Mouse (Mus musculus) kidney, postnatal 0 days (tissue): ENCODE measurements at regions not wholly inside any gene's neighbourhood (a gene's known extent, or its start where the extent isn't known, plus 50 kb on each side); places are given as distances from the start of the nearest gene placed in this dataset.

Experiments used
- ATAC-seq: fragments of 200-750 bp; cut with Nextera tagmentation; replicated peaks from 2 replicates; pipeline ENCODE4 v1.8.0; 2017; ENCODE audit warnings: low read depth, moderate number of reproducible peaks, moderate TSS enrichment, moderate library complexity; ENCODE audit not compliant: low FRiP score
- DNase-seq: peaks from one replicate; pipeline ENCODE4 v3.0.0-alpha.2; 2016; ENCODE audit warnings: low spot score
- H3K27ac ChIP-seq: fragments of 300-500 bp; sonication (generic); 2 replicates; pipeline ENCODE4 v1.5.1; 2014; ENCODE audit warnings: mild to moderate bottlenecking
- H3K27me3 ChIP-seq: fragments of 300-500 bp; sonication (generic); 2 replicates; pipeline ENCODE4 v1.6.1; 2014; ENCODE audit warnings: low read length, mixed read lengths; ENCODE audit not compliant: insufficient read depth
- H3K36me3 ChIP-seq: fragments of 300-500 bp; sonication (generic); 2 replicates; pipeline ENCODE4 v1.6.1; 2014; ENCODE audit warnings: low read length, mixed read lengths; ENCODE audit not compliant: insufficient read depth
- H3K4me1 ChIP-seq: fragments of 300-500 bp; sonication (generic); replicated peaks from 2 replicates; pipeline ENCODE4 v1.6.1; 2014; ENCODE audit warnings: antibody characterized with exemption, low read length, mixed read lengths; ENCODE audit not compliant: insufficient read depth
- H3K4me2 ChIP-seq: fragments of 300-500 bp; sonication (generic); 2 replicates; pipeline ENCODE4 v1.6.1; 2014; ENCODE audit warnings: mild to moderate bottlenecking, low read length, moderate library complexity, mixed read lengths
- H3K4me3 ChIP-seq: fragments of 300-500 bp; sonication (generic); replicated peaks from 2 replicates; pipeline ENCODE4 v1.5.1; 2014; ENCODE audit warnings: low read depth, low read length
- H3K9ac ChIP-seq: fragments of 300-500 bp; sonication (generic); 2 replicates; pipeline ENCODE4 v1.6.1; 2014; ENCODE audit warnings: low read depth, low read length
- H3K9me3 ChIP-seq: fragments of 300-500 bp; sonication (generic); replicated peaks from 2 replicates; pipeline ENCODE4 v1.6.1; 2016; ENCODE audit warnings: low read length, inconsistent platforms, mixed read lengths
- CTCF ChIP-seq: IDR thresholded peaks from 2 replicates; pipeline ENCODE4 v1.5.1; 2016; ENCODE audit warnings: antibody characterized with exemption, low read depth, mild to moderate bottlenecking, moderate library complexity
- WGBS: fragments of 180-500 bp; shearing (Covaris S2); extraction: QIAGEN DNeasy Blood & Tissue Kit; methylation state at CpG from one replicate; pipeline ENCODE4 v1.1.7; 2014; 5-methylcytosine and 5-hydroxymethylcytosine counted together

- Histone ChIP-seq H3K4me3 (no peak overlapping the region), H3K9me3 (no peaks in the 10 kb centered on the region), H3K27me3 (no peaks in the 10 kb centered on the region), H3K4me1 (no peaks in the 10 kb centered on the region), H3K27ac (no peak overlapping the region), H3K9ac (no peak overlapping the region), H3K4me2 (no peak overlapping the region), H3K36me3 (no peaks in the 10 kb centered on the region)
- ATAC-seq (no peak), DNase-seq (no peak)
- 19% methylated on average over 2 of the region's 2 CpGs for WGBS
- no peak for TF ChIP-seq CTCF
Measured at GRCm38 (mm10) chr16:57858151-57858764, 103.7 kb upstream of the Col8a1 start.

- 40% methylated on average over 7 of the region's 7 CpGs for WGBS
- Histone ChIP-seq H3K27ac (no peak overlapping the region), H3K9me3 (no peaks in the 10 kb centered on the region), H3K9ac (no peak overlapping the region), H3K4me2 (no peak overlapping the region), H3K27me3 (no peaks in the 10 kb centered on the region), H3K4me3 (no peak overlapping the region), H3K4me1 (no peaks in the 10 kb centered on the region), H3K36me3 (no peaks in the 10 kb centered on the region)
- DNase-seq (peak; percentile 30), ATAC-seq (no peak)
- no peak for TF ChIP-seq CTCF
Measured at GRCm38 (mm10) chr16:57858765-57859201, 104.2 kb upstream of the Col8a1 start.

- Histone ChIP-seq H3K36me3 (no peaks in the 10 kb centered on the region), H3K27me3 (no peaks in the 10 kb centered on the region), H3K9ac (no peak overlapping the region), H3K9me3 (no peaks in the 10 kb centered on the region), H3K4me3 (no peak overlapping the region), H3K27ac (no peak overlapping the region), H3K4me1 (no peaks in the 10 kb centered on the region), H3K4me2 (no peak overlapping the region)
- 81% methylated on average over 9 of the region's 9 CpGs for WGBS
- TF ChIP-seq CTCF, result no peak
- ATAC-seq (no peak), DNase-seq (no peak)
Measured at GRCm38 (mm10) chr16:57863206-57863860, 108.8 kb upstream of the Col8a1 start.

GRCm38 (mm10) chr16:57876857-57877256 lies 122.3 kb upstream of the Col8a1 start:
- no peak overlapping the region for H3K27ac ChIP-seq
- 94% methylated on average over 4 of the region's 4 CpGs for WGBS
- TF ChIP-seq CTCF, result no peak
- no peaks in the 10 kb centered on the region for H3K36me3 ChIP-seq
- no peaks in the 10 kb centered on the region for H3K27me3 ChIP-seq
- H3K4me2 ChIP-seq, result no peak overlapping the region
- no peak overlapping the region for H3K4me3 ChIP-seq
- no peak for DNase-seq
- no peak for ATAC-seq
- no peaks in the 10 kb centered on the region for H3K9me3 ChIP-seq
- no peak overlapping the region for H3K9ac ChIP-seq
- no peaks in the 10 kb centered on the region for H3K4me1 ChIP-seq

- DNase-seq, result peak; percentile 40
- Histone ChIP-seq H3K4me1 (no peaks in the 10 kb centered on the region), H3K4me2 (no peak overlapping the region), H3K9me3 (no peaks in the 10 kb centered on the region), H3K27ac (no peak overlapping the region), H3K27me3 (no peaks in the 10 kb centered on the region), H3K4me3 (no peak overlapping the region), H3K9ac (no peak overlapping the region), H3K36me3 (no peaks in the 10 kb centered on the region)
- ATAC-seq, result no peak
- 50% methylated on average over 8 of the region's 8 CpGs for WGBS
- TF ChIP-seq CTCF, result no peak
Measured at GRCm38 (mm10) chr16:57881575-57882094, 127.1 kb upstream of the Col8a1 start.

- Histone ChIP-seq H3K36me3 (no peaks in the 10 kb centered on the region), H3K4me3 (no peak overlapping the region), H3K9ac (no peak overlapping the region), H3K4me1 (no peaks in the 10 kb centered on the region), H3K27ac (no peak overlapping the region), H3K4me2 (no peak overlapping the region), H3K9me3 (no peaks in the 10 kb centered on the region), H3K27me3 (no peaks in the 10 kb centered on the region)
- ATAC-seq (no peak), DNase-seq (no peak)
- WGBS, result 43% methylated on average over 2 of the region's 2 CpGs
- no peak for TF ChIP-seq CTCF
Measured at GRCm38 (mm10) chr16:57888138-57888537, 133.6 kb upstream of the Col8a1 start.
